Mouse (Mus musculus): ENCODE data around the gene Mink1. TPM values are rescaled to one million over a fixed set of nuclear protein-coding genes. Genes with fewer than 3 reads are reported as not detected.

The Mink1 gene
- polyA plus RNA-seq, 1 experiment from 2014 or later: 8.1 TPM

Other genes starting within 250 kb of the Mink1 start
- gene Alox12e, start 240.3 kb upstream of the Mink1 start, polyA plus RNA-seq (2015; fragmentation: Nextera tagmentation; extraction: Ambion mirVana): 0.45 and 2.8 TPM in 2 replicates
- gene Alox15, start 210.8 kb upstream of the Mink1 start, polyA plus RNA-seq (2015; fragmentation: Nextera tagmentation; extraction: Ambion mirVana): 0.23 and 0.58 TPM in 2 replicates
- gene Pelp1, start 152.8 kb upstream of the Mink1 start, polyA plus RNA-seq (2015; fragmentation: Nextera tagmentation; extraction: Ambion mirVana): 17.6 and 24.3 TPM in 2 replicates
- 11.4 and 14.7 TPM in 2 replicates for gene Arrb2, start 130.2 kb upstream of the Mink1 start, polyA plus RNA-seq (2015; fragmentation: Nextera tagmentation; extraction: Ambion mirVana)
- gene Med11, start 111.0 kb upstream of the Mink1 start, polyA plus RNA-seq (2015; fragmentation: Nextera tagmentation; extraction: Ambion mirVana): 19.5 and 24.2 TPM in 2 replicates
- gene Zmynd15, start 103.4 kb upstream of the Mink1 start, polyA plus RNA-seq (2015; fragmentation: Nextera tagmentation; extraction: Ambion mirVana): 1.5 and 1.8 TPM in 2 replicates
- gene Cxcl16, start 102.9 kb upstream of the Mink1 start, polyA plus RNA-seq (2015; fragmentation: Nextera tagmentation; extraction: Ambion mirVana): 9.0 and 10.2 TPM in 2 replicates
- 4.9 and 5.4 TPM in 2 replicates for gene Tm4sf5, start 57.6 kb upstream of the Mink1 start, polyA plus RNA-seq (2015; fragmentation: Nextera tagmentation; extraction: Ambion mirVana)
- 0.19 and 0.37 TPM in 2 replicates for gene Vmo1, start 48.3 kb upstream of the Mink1 start, polyA plus RNA-seq (2015; fragmentation: Nextera tagmentation; extraction: Ambion mirVana)
- 0.42 TPM in 1 of 2 replicates, not detected in the other for gene Gltpd2, start 43.7 kb upstream of the Mink1 start, polyA plus RNA-seq (2015; fragmentation: Nextera tagmentation; extraction: Ambion mirVana)
- 509 and 590 TPM in 2 replicates for gene Psmb6, start 37.5 kb upstream of the Mink1 start, polyA plus RNA-seq (2015; fragmentation: Nextera tagmentation; extraction: Ambion mirVana)
- gene Gm40193, start 29.9 kb upstream of the Mink1 start, polyA plus RNA-seq (2015; fragmentation: Nextera tagmentation; extraction: Ambion mirVana): not detected in 2 replicates
- gene Pld2, start 22.8 kb upstream of the Mink1 start, polyA plus RNA-seq (2015; fragmentation: Nextera tagmentation; extraction: Ambion mirVana): 10.4 and 11.7 TPM in 2 replicates
- not detected in 2 replicates for gene 4930544D05Rik, start 53.0 kb downstream of the Mink1 start, polyA plus RNA-seq (2015; fragmentation: Nextera tagmentation; extraction: Ambion mirVana)
- gene Chrne, start 56.3 kb downstream of the Mink1 start, polyA plus RNA-seq (2015; fragmentation: Nextera tagmentation; extraction: Ambion mirVana): 0.30 TPM in 1 of 2 replicates, not detected in the other
- gene Gp1ba, start 76.2 kb downstream of the Mink1 start, polyA plus RNA-seq (2015; fragmentation: Nextera tagmentation; extraction: Ambion mirVana): 0.62 and 0.67 TPM in 2 replicates
- 75.1 and 81.2 TPM in 2 replicates for gene Rnf167, start 84.4 kb downstream of the Mink1 start, polyA plus RNA-seq (2015; fragmentation: Nextera tagmentation; extraction: Ambion mirVana)
- gene Slc25a11, start 84.6 kb downstream of the Mink1 start, polyA plus RNA-seq (2015; fragmentation: Nextera tagmentation; extraction: Ambion mirVana): 279 TPM in 2 replicates
- gene Pfn1, start 91.8 kb downstream of the Mink1 start, polyA plus RNA-seq (2015; fragmentation: Nextera tagmentation; extraction: Ambion mirVana): 1,318 and 1,359 TPM in 2 replicates
- gene Eno3, start 94.3 kb downstream of the Mink1 start, polyA plus RNA-seq (2015; fragmentation: Nextera tagmentation; extraction: Ambion mirVana): 389 and 492 TPM in 2 replicates
- 168 and 186 TPM in 2 replicates for gene Spag7, start 106.5 kb downstream of the Mink1 start, polyA plus RNA-seq (2015; fragmentation: Nextera tagmentation; extraction: Ambion mirVana)
- gene Camta2, start 125.2 kb downstream of the Mink1 start, polyA plus RNA-seq (2015; fragmentation: Nextera tagmentation; extraction: Ambion mirVana): 11.3 and 16.0 TPM in 2 replicates
- gene Inca1, start 137.3 kb downstream of the Mink1 start, polyA plus RNA-seq (2015; fragmentation: Nextera tagmentation; extraction: Ambion mirVana): 1.4 and 2.2 TPM in 2 replicates
- 5.3 and 5.5 TPM in 2 replicates for gene Kif1c, start 137.7 kb downstream of the Mink1 start, polyA plus RNA-seq (2015; fragmentation: Nextera tagmentation; extraction: Ambion mirVana)
- gene Zfp3, start 201.3 kb downstream of the Mink1 start, polyA plus RNA-seq (2015; fragmentation: Nextera tagmentation; extraction: Ambion mirVana): 8.4 and 9.3 TPM in 2 replicates
- 0.45 and 0.60 TPM in 2 replicates for gene Scimp, start 249.7 kb downstream of the Mink1 start, polyA plus RNA-seq (2015; fragmentation: Nextera tagmentation; extraction: Ambion mirVana)